Mouse (Mus musculus): ENCODE results near the gene Kcnma1. TPM values are rescaled to one million over a fixed set of nuclear protein-coding genes. Genes with fewer than 3 reads are reported as not detected.

Gene Kcnma1
- 0.38 and 0.47 TPM in 2 replicates for polyA plus RNA-seq (2015; fragmentation: Nextera tagmentation; extraction: Ambion mirVana)

GRCm38 (mm10) chr14:24014391-24014790, at the start of gene Kcnma1:
Kcnma1 (minus strand) TSS chr14:24014491.
- Histone ChIP-seq H3K27me3 (ENCODE audit: control insufficient read depth, insufficient read depth, low read length) (peaks cover 33% of the 10 kb centered on the region), H3K4me2 (ENCODE audit: low read depth, low read length) (no peak within 1 kb of the TSS), H3K9ac (ENCODE audit: low read length) (no peak within 1 kb of the TSS), H3K4me1 (ENCODE audit: control insufficient read depth, insufficient read depth, low read length) (no peaks in the 10 kb centered on the region), H3K27ac (ENCODE audit: low read length) (no peak within 1 kb of the TSS), H3K4me3 (ENCODE audit: low read length) (no peak within 1 kb of the TSS), H3K36me3 (ENCODE audit: control insufficient read depth, insufficient read depth) (no peaks in the 10 kb centered on the region), H3K9me3 (replicated peaks; ENCODE audit: control insufficient read depth, low read length) (no peaks in the 10 kb centered on the region)
- ATAC-seq (replicated peaks; ENCODE audit: extremely low read depth, insufficient read depth, low FRiP score): no peak
- 45% methylated on average over 3 of the region's 3 CpGs for WGBS

- Histone ChIP-seq H3K4me1 (ENCODE audit: control insufficient read depth, insufficient read depth, low read length) (no peaks in the 10 kb centered on the region), H3K4me2 (ENCODE audit: low read depth, low read length) (no peak overlapping the region), H3K27ac (ENCODE audit: low read length) (no peak overlapping the region), H3K4me3 (ENCODE audit: low read length) (no peak overlapping the region), H3K27me3 (ENCODE audit: control insufficient read depth, insufficient read depth, low read length) (no peaks in the 10 kb centered on the region), H3K9me3 (replicated peaks; ENCODE audit: control insufficient read depth, low read length) (no peaks in the 10 kb centered on the region), H3K36me3 (ENCODE audit: control insufficient read depth, insufficient read depth) (no peaks in the 10 kb centered on the region), H3K9ac (ENCODE audit: low read length) (no peak overlapping the region)
- 40% methylated on average over 8 of the region's 8 CpGs for WGBS
- no peak for ATAC-seq (replicated peaks; ENCODE audit: extremely low read depth, insufficient read depth, low FRiP score)
These were observed 45.5 kb upstream of the Kcnma1 start for GRCm38 (mm10) chr14:24059747-24060146.

- H3K9me3 ChIP-seq (replicated peaks; ENCODE audit: control insufficient read depth, low read length): no peaks in the 10 kb centered on the region
- WGBS: 82% methylated on average over 4 of the region's 4 CpGs
- no peak overlapping the region for H3K9ac ChIP-seq (ENCODE audit: low read length)
- no peaks in the 10 kb centered on the region for H3K4me1 ChIP-seq (ENCODE audit: control insufficient read depth, insufficient read depth, low read length)
- H3K27ac ChIP-seq (ENCODE audit: low read length): no peak overlapping the region
- no peak for ATAC-seq (replicated peaks; ENCODE audit: extremely low read depth, insufficient read depth, low FRiP score)
- H3K4me3 ChIP-seq (ENCODE audit: low read length): no peak overlapping the region
- no peak overlapping the region for H3K4me2 ChIP-seq (ENCODE audit: low read depth, low read length)
- no peaks in the 10 kb centered on the region for H3K27me3 ChIP-seq (ENCODE audit: control insufficient read depth, insufficient read depth, low read length)
- H3K36me3 ChIP-seq (ENCODE audit: control insufficient read depth, insufficient read depth): no peaks in the 10 kb centered on the region
These were observed 45.0 kb upstream of the Kcnma1 start for GRCm38 (mm10) chr14:24059287-24059686.

- Histone ChIP-seq H3K36me3 (ENCODE audit: control insufficient read depth, insufficient read depth) (no peaks in the 10 kb centered on the region), H3K4me2 (ENCODE audit: low read depth, low read length) (no peak overlapping the region), H3K27ac (ENCODE audit: low read length) (no peak overlapping the region), H3K9me3 (replicated peaks; ENCODE audit: control insufficient read depth, low read length) (no peaks in the 10 kb centered on the region), H3K27me3 (ENCODE audit: control insufficient read depth, insufficient read depth, low read length) (no peaks in the 10 kb centered on the region), H3K9ac (ENCODE audit: low read length) (no peak overlapping the region), H3K4me1 (ENCODE audit: control insufficient read depth, insufficient read depth, low read length) (no peaks in the 10 kb centered on the region), H3K4me3 (ENCODE audit: low read length) (no peak overlapping the region)
- no peak for ATAC-seq (replicated peaks; ENCODE audit: extremely low read depth, insufficient read depth, low FRiP score)
- 84% methylated on average over 2 of the region's 2 CpGs for WGBS
These were observed 37.5 kb upstream of the Kcnma1 start for GRCm38 (mm10) chr14:24051821-24052220.

- no peaks in the 10 kb centered on the region for H3K4me1 ChIP-seq (ENCODE audit: control insufficient read depth, insufficient read depth, low read length)
- H3K27ac ChIP-seq (ENCODE audit: low read length): no peak overlapping the region
- 74% methylated on average over 2 of the region's 2 CpGs for WGBS
- no peaks in the 10 kb centered on the region for H3K27me3 ChIP-seq (ENCODE audit: control insufficient read depth, insufficient read depth, low read length)
- H3K9me3 ChIP-seq (replicated peaks; ENCODE audit: control insufficient read depth, low read length): no peaks in the 10 kb centered on the region
- H3K4me3 ChIP-seq (ENCODE audit: low read length): no peak overlapping the region
- no peak overlapping the region for H3K9ac ChIP-seq (ENCODE audit: low read length)
- no peak for ATAC-seq (replicated peaks; ENCODE audit: extremely low read depth, insufficient read depth, low FRiP score)
- no peak overlapping the region for H3K4me2 ChIP-seq (ENCODE audit: low read depth, low read length)
- no peaks in the 10 kb centered on the region for H3K36me3 ChIP-seq (ENCODE audit: control insufficient read depth, insufficient read depth)
These were observed 22.3 kb upstream of the Kcnma1 start for GRCm38 (mm10) chr14:24036609-24037008.

GRCm38 (mm10) chr14:24036208-24036535, 21.9 kb upstream of the Kcnma1 start:
- H3K27me3 ChIP-seq (ENCODE audit: control insufficient read depth, insufficient read depth, low read length): no peaks in the 10 kb centered on the region
- no peak overlapping the region for H3K4me3 ChIP-seq (ENCODE audit: low read length)
- no peaks in the 10 kb centered on the region for H3K9me3 ChIP-seq (replicated peaks; ENCODE audit: control insufficient read depth, low read length)
- no peak overlapping the region for H3K9ac ChIP-seq (ENCODE audit: low read length)
- 33% methylated on average over 4 of the region's 4 CpGs for WGBS
- no peaks in the 10 kb centered on the region for H3K4me1 ChIP-seq (ENCODE audit: control insufficient read depth, insufficient read depth, low read length)
- ATAC-seq (replicated peaks; ENCODE audit: extremely low read depth, insufficient read depth, low FRiP score): no peak
- H3K4me2 ChIP-seq (ENCODE audit: low read depth, low read length): no peak overlapping the region
- no peak overlapping the region for H3K27ac ChIP-seq (ENCODE audit: low read length)
- no peaks in the 10 kb centered on the region for H3K36me3 ChIP-seq (ENCODE audit: control insufficient read depth, insufficient read depth)

- Histone ChIP-seq H3K9ac (ENCODE audit: low read length) (no peak overlapping the region), H3K9me3 (replicated peaks; ENCODE audit: control insufficient read depth, low read length) (no peaks in the 10 kb centered on the region), H3K4me2 (ENCODE audit: low read depth, low read length) (no peak overlapping the region), H3K4me3 (ENCODE audit: low read length) (no peak overlapping the region), H3K27me3 (ENCODE audit: control insufficient read depth, insufficient read depth, low read length) (no peaks in the 10 kb centered on the region), H3K4me1 (ENCODE audit: control insufficient read depth, insufficient read depth, low read length) (no peaks in the 10 kb centered on the region), H3K36me3 (ENCODE audit: control insufficient read depth, insufficient read depth) (no peaks in the 10 kb centered on the region), H3K27ac (ENCODE audit: low read length) (no peak overlapping the region)
- WGBS: 13% methylated on average over 11 of the region's 11 CpGs
- no peak for ATAC-seq (replicated peaks; ENCODE audit: extremely low read depth, insufficient read depth, low FRiP score)
These were observed 21.4 kb upstream of the Kcnma1 start for GRCm38 (mm10) chr14:24035486-24036207.

- WGBS: 79% methylated on average over 7 of the region's 7 CpGs
- no peak overlapping the region for H3K4me2 ChIP-seq (ENCODE audit: low read depth, low read length)
- no peaks in the 10 kb centered on the region for H3K27me3 ChIP-seq (ENCODE audit: control insufficient read depth, insufficient read depth, low read length)
- ATAC-seq (replicated peaks; ENCODE audit: extremely low read depth, insufficient read depth, low FRiP score): no peak
- no peak overlapping the region for H3K27ac ChIP-seq (ENCODE audit: low read length)
- H3K36me3 ChIP-seq (ENCODE audit: control insufficient read depth, insufficient read depth): no peaks in the 10 kb centered on the region
- H3K9ac ChIP-seq (ENCODE audit: low read length): no peak overlapping the region
- no peak overlapping the region for H3K4me3 ChIP-seq (ENCODE audit: low read length)
- no peaks in the 10 kb centered on the region for H3K4me1 ChIP-seq (ENCODE audit: control insufficient read depth, insufficient read depth, low read length)
- peaks cover 3% of the 10 kb centered on the region for H3K9me3 ChIP-seq (replicated peaks; ENCODE audit: control insufficient read depth, low read length)
These were observed 18.6 kb upstream of the Kcnma1 start for GRCm38 (mm10) chr14:24032876-24033389.

- H3K27me3 ChIP-seq (ENCODE audit: control insufficient read depth, insufficient read depth, low read length): no peaks in the 10 kb centered on the region
These were observed 17.9 kb upstream of the Kcnma1 start for GRCm38 (mm10) chr14:24032201-24032600.

More at GRCm38 (mm10) chr14:24032201-24032600, 17.9 kb upstream of the Kcnma1 start:
- peaks cover 6% of the 10 kb centered on the region for H3K9me3 ChIP-seq (replicated peaks; ENCODE audit: control insufficient read depth, low read length)
- ATAC-seq (replicated peaks; ENCODE audit: extremely low read depth, insufficient read depth, low FRiP score): no peak
- no peaks in the 10 kb centered on the region for H3K4me1 ChIP-seq (ENCODE audit: control insufficient read depth, insufficient read depth, low read length)
- H3K4me2 ChIP-seq (ENCODE audit: low read depth, low read length): no peak overlapping the region
- H3K4me3 ChIP-seq (ENCODE audit: low read length): no peak overlapping the region
- no peak overlapping the region for H3K9ac ChIP-seq (ENCODE audit: low read length)
- 80% methylated on average over 3 of the region's 3 CpGs for WGBS
- H3K27ac ChIP-seq (ENCODE audit: low read length): no peak overlapping the region
- no peaks in the 10 kb centered on the region for H3K36me3 ChIP-seq (ENCODE audit: control insufficient read depth, insufficient read depth)
